Mouse (Mus musculus) G1E-ER4 (cell line): ENCODE data around the gene Mrps17. TPM values are rescaled to one million over a fixed set of nuclear protein-coding genes. Genes with fewer than 3 reads are reported as not detected.

ENCODE experiments used
- GATA1 ChIP-seq: IDR thresholded peaks from one replicate; pipeline ENCODE4 v1.8.0; 2012; ENCODE audit warnings: low read length, inconsistent platforms
- polyA plus RNA-seq: library from polyadenylated mRNA; stranded (reverse); fragments of >175 nt; gene quantifications from 2 replicates; pipeline ENCODE4 v1.2.3, GENCODE M21; 2012

Gene Mrps17
- polyA plus RNA-seq: 30.7 and 36.4 TPM in 2 replicates

GRCm38 (mm10) chr5:129715326-129715861 lies at the start of gene Mrps17:
Gene Mrps17, plus strand, starts transcription at chr5:129715497.
- peak; percentile 23 for TF ChIP-seq GATA1

- no peak for TF ChIP-seq GATA1
These were observed 48.9 kb upstream of the Mrps17 start for GRCm38 (mm10) chr5:129666271-129666909.

GRCm38 (mm10) chr5:129667851-129668250 lies 47.4 kb upstream of the Mrps17 start:
- no peak for TF ChIP-seq GATA1

- no peak for TF ChIP-seq GATA1
These were observed 45.8 kb upstream of the Mrps17 start for GRCm38 (mm10) chr5:129669453-129670035.

- TF ChIP-seq GATA1: no peak
These were observed 45.2 kb upstream of the Mrps17 start, which contains the start of gene Zfp11 for GRCm38 (mm10) chr5:129670036-129670458. Gene Zfp11, minus strand, starts transcription at chr5:129670099.

- TF ChIP-seq GATA1: no peak
These were observed 27.7 kb upstream of the Mrps17 start for GRCm38 (mm10) chr5:129687621-129688020.

- no peak for TF ChIP-seq GATA1
These were observed 24.8 kb upstream of the Mrps17 start for GRCm38 (mm10) chr5:129690528-129690927.

- no peak for TF ChIP-seq GATA1
These were observed 14.8 kb upstream of the Mrps17 start for GRCm38 (mm10) chr5:129700506-129700905.

- TF ChIP-seq GATA1: no peak
These were observed 13.6 kb upstream of the Mrps17 start for GRCm38 (mm10) chr5:129701706-129702105.

- TF ChIP-seq GATA1: no peak
These were observed 11.9 kb upstream of the Mrps17 start for GRCm38 (mm10) chr5:129703368-129703767.

- no peak for TF ChIP-seq GATA1
These were observed 6.9 kb upstream of the Mrps17 start, which contains the start of gene Sept14 for GRCm38 (mm10) chr5:129708412-129708811. Gene Sept14, minus strand, starts transcription at chr5:129708512.

GRCm38 (mm10) chr5:129717016-129717415 lies 1.7 kb downstream of the Mrps17 start:
- no peak for TF ChIP-seq GATA1

- TF ChIP-seq GATA1: no peak
These were observed 4.9 kb downstream of the Mrps17 start for GRCm38 (mm10) chr5:129720176-129720575.

- peak; percentile 50 for TF ChIP-seq GATA1
These were observed 9.0 kb downstream of the Mrps17 start for GRCm38 (mm10) chr5:129724268-129724667.

- no peak for TF ChIP-seq GATA1
These were observed 9.8 kb downstream of the Mrps17 start, which contains the start of gene Nipsnap2 for GRCm38 (mm10) chr5:129724834-129725773. Gene Nipsnap2, plus strand, starts transcription at chr5:129725063.
